Mouse (Mus musculus) pancreas, adult 10 weeks (tissue): ENCODE data around the gene Cct4. TPM values are rescaled to one million over a fixed set of nuclear protein-coding genes. Genes with fewer than 3 reads are reported as not detected.

Source experiments
- polyA plus RNA-seq: library from polyadenylated mRNA; stranded (reverse); fragments of 350-450 nt; fragmentation: Illumina TruSeq; extraction: RNeasy Lipid Tissue Mini Kit (QIAGEN cat#74804); gene quantifications from one replicate; pipeline ENCODE4 v1.2.3, GENCODE M21; 2015; ENCODE audit warnings: low read depth, low replicate concordance; ENCODE audit not compliant: insufficient read depth

Gene Cct4
- polyA plus RNA-seq: 36.1 TPM

DNA sequence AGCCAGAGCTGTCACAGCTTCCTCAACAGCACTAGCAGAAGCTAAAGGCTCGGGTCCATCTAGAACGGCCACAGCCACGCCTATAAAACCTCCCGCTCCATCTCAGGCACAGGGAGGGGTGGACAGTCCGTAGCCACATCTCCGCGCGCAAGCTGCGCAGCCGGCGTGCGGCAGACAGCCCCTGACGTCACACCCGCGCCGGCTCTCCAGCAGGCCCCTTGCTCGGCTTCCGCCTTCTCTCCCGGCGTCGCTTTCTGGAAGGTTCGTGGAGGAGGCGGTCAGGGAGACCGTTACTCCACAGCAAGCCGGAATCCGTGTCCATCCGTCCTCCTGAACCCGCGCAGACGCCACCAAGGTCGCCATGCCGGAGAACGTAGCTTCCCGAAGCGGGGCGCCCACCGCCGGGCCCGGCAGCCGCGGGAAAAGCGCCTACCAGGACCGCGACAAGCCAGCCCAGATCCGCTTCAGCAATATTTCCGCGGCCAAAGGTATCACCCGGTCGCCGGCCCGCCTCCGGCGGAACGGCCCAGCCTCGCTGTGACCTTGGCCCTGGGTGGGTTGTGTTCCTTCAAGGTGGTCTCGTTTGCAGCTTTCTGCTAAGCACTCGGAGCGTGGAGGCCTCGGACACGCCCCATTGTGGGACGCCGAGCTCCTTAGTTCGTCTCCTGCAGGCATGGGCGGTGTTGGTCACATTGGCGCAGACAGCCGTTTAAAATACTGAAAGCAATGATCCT is at the start of gene Cct4:
Gene Cct4 (plus strand): TSS at position 127 of the 734 bp plus-strand sequence.

DNA sequence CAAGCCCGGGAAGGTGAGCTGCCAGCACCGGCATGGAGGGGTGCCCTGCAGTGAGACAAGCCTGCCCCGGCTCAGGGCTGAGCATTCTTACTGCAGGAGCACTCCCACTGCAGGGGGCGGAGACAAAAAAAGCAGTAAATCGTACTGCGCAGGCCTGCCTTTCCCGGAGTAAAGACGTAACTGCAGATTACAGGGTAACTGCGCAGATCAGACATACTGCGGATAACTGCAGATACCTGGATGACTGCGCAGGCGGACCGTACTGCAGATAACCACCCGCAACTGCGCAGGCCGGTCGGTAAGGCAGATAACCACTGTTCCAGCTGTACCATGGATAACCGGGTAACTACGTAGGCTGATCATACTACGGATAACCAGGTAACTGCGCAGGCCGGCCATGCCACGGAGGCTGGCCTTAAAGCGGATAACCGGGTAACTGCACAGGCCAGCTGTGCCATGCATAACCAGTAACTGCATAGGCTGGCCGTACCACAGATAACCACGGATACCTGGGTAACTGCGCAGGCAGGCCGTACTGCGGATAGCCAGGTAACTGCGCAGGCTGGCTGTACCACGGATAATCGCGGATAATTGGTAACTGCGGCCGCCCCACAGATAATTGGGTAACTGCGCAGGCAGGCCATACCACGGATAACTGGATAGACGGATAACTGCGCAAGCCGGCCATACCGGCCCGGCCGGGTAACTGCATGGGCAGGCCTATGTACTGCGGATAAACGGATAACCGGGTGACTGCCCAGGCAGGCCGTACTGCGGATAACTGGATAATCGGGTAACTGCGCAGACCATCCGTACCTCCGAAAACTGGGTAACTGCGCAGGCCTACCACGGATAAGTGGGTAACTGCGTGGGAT is 18.2 kb upstream of the Cct4 start, which contains the start of gene Zrsr1:
Gene Zrsr1 (plus strand): TSS at position 171 of the 875 bp plus-strand sequence.

DNA sequence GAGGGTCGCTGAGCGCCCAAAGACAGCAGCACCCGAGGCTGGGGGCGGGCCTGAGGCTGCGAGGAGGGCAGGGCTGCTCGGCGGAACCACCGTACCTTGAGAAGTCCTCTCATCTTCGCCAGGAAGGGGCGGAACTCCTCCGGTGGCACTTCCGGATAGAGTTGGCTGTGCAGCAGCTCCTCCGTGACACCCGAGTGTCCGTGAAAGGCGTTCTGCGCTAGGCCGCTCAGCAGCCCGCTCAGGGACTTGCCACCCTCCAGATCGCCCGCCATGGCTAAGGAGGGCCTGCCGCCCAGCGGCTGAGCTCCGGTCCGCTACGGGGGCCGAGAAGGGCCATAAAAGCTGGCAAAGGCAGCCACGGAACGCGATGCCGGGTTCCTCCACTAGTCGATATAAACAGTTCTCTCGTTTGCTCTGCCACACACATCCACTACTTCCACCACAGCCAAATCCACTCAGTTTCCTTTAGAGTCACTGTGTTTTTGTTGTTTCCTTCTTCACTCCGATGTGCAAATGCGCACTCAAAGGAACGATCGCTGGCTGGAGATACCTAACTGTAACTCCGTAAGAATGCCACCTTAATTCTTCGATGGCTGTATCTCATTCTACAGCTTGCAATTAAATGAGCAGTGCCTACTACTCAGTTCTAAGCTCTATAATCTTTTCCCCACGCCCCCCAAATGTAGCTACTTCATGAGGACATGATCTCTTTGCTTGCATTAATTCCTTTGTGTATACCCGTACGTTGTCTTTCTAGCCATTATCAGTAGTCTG is 8.1 kb upstream of the Cct4 start, which contains the start of the genes Gm28048 and Commd1:
Gene Gm28048 (minus strand): TSS at position 107 of the 774 bp plus-strand sequence.
Gene Commd1 (minus strand): TSS at position 399 of the 774 bp plus-strand sequence.

DNA sequence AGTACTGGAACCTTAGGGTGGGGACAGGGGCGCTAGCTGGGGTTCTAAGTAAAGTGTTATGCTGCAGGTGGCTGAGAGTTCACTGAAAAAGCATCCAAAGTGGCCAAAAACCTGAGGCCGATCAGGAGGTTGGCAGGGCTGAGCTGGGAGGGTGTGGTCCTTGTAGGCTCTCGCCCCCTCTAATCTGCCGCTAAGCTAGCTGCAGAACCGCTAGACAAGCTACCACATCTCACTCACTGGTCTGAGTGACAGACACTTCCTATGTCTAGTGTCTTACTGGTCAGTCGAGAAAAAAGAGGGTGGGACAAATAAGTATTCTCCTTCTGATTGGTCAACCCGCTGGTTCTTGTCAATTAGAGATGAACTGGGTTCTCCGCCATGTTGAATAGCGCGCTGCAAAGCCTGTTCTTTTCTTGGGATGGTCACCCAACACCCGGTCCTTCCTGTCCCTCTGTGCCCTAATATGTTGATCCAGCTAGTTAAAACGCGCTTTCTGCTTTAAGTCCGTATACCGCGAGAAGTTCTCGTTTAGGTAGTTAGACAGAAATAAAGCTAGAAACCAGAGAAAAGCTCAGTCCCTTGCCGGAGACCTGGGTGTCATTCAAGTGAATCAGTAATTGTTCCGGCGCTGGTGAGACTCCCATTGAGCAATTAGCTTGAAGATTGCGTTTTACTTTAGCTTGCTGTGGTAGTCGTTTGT is 17.3 kb downstream of the Cct4 start, which contains the start of gene Fam161a:
Gene Fam161a (plus strand): TSS at position 51 of the 700 bp plus-strand sequence.

Other genes starting within 250 kb of the Cct4 start
- 0.39 TPM for gene B3gnt2, start 129.6 kb upstream of the Cct4 start, polyA plus RNA-seq
- gene Zrsr1, start 18.5 kb upstream of the Cct4 start, polyA plus RNA-seq: 5.0 TPM
- 6.9 TPM for gene Gm28048, start 8.4 kb upstream of the Cct4 start, polyA plus RNA-seq
- 36.5 TPM for gene Commd1, start 8.1 kb upstream of the Cct4 start, polyA plus RNA-seq
- gene Fam161a, start 17.0 kb downstream of the Cct4 start, polyA plus RNA-seq: 3.3 TPM